Mouse (Mus musculus) midbrain, embryonic 16.5 days (tissue): ENCODE data around the gene Syndig1. TPM values are rescaled to one million over a fixed set of nuclear protein-coding genes. Genes with fewer than 3 reads are reported as not detected.

Experiments
- polyA plus RNA-seq: library from polyadenylated mRNA; unstranded; fragments of >200 nt; fragmentation: Nextera tagmentation; extraction: Ambion mirVana; gene quantifications from 2 replicates; pipeline ENCODE4 v1.2.1, GENCODE M21; 2015

Syndig1 gene
- polyA plus RNA-seq, 1 experiment from 2014 or later, result 27.6 TPM

Other genes with a start within 250 kb of the Syndig1 start
- 0.72 and 0.94 TPM in 2 replicates for gene C530025M09Rik, start 2.0 kb downstream of the Syndig1 start, polyA plus RNA-seq